ENCODE assay signal across 20 mouse cellular contexts in the genomic region with DNA sequence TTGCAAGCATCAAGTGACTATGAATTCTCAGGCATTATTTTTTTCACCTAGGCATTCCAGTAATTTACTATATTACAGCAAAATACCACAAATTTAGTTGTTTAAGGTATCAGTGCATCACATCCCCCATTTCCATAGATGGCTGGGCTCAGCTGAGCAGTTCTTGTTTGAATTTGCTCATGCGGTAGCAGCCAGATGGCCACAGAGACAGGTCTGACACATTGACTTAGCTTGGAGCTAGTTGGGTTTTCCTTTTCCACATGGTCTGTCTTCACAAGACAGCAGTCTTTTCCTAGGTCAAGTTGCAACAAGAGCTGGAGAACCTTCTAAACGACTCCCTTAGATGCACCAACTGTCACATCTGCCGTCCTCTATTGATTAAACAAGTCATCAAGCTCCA.
DNase-seq lines count a peak whose midpoint lies in the region; ATAC-seq and TF ChIP-seq lines count a peak whose summit lies in the region.
"Had no signal": no experiment of that assay in that cellular context is flagged by ENCODE, and none has a peak within 500 bp of the region (broad histone marks: within the 10 kb centered on the region; RNA-seq: fewer than 3 reads in every experiment).

No protein-coding gene starts in this region.

- no peaks in the 10 kb centered on the region for H3K4me1 ChIP-seq in forebrain, postnatal 0 days (ENCODE audit: insufficient read depth)
- no peaks in the 10 kb centered on the region for H3K4me1 ChIP-seq in forebrain, embryonic 15.5 days
- H3K4me1 ChIP-seq: embryonic facial prominence, embryonic 15.5 days; forebrain, embryonic 10.5 days; heart, embryonic 13.5 days had no signal

- peak; percentile 10 to 25 for DNase-seq in cerebellum, adult 18-20 months
- no peak for DNase-seq in cerebellum, adult 11 months
- peak; percentile 10 for DNase-seq in forebrain, postnatal 0 days
- DNase-seq in brain, adult 2 months (ENCODE audit: low read depth, low spot score) = peak; percentile 59
- DNase-seq in cerebellum, postnatal 14 days = peak; percentile 24 to 46
- no peak for DNase-seq in T-cell, adult 2 months (ENCODE audit: low spot score)
- no peak for DNase-seq in c-Kit-positive CD71-positive TER-119-positive erythroid progenitor cells, embryonic 14.5 days (ENCODE audit: low spot score)
- DNase-seq: adrenal gland, postnatal 14 days; embryo, embryonic 11 days; gastrocnemius, postnatal 36 days; heart, adult 11 months; heart, postnatal 36 days; kidney, adult 11 months had no signal

- no peaks in the 10 kb centered on the region for H3K36me3 ChIP-seq in forebrain, postnatal 0 days (ENCODE audit: insufficient read depth)
- no peaks in the 10 kb centered on the region for H3K36me3 ChIP-seq in forebrain, embryonic 15.5 days
- H3K36me3 ChIP-seq: embryonic facial prominence, embryonic 15.5 days; forebrain, embryonic 10.5 days; heart, embryonic 13.5 days had no signal

- no peak overlapping the region for H3K27ac ChIP-seq in forebrain, postnatal 0 days (ENCODE audit: low read depth, low read length)
- H3K27ac ChIP-seq in forebrain, embryonic 15.5 days (replicated peaks) = no peak overlapping the region
- H3K27ac ChIP-seq: embryonic facial prominence, embryonic 15.5 days; forebrain, embryonic 10.5 days; heart, embryonic 13.5 days had no signal

- no peak overlapping the region for H3K9ac ChIP-seq in forebrain, postnatal 0 days
- H3K9ac ChIP-seq in forebrain, embryonic 15.5 days (replicated peaks) = no peak overlapping the region
- H3K9ac ChIP-seq: embryonic facial prominence, embryonic 15.5 days; heart, embryonic 13.5 days had no signal

- 59% methylated on average over 3 of the region's 3 CpGs for WGBS in forebrain, postnatal 0 days
- 70% methylated on average over 3 of the region's 3 CpGs for WGBS in forebrain, embryonic 15.5 days

- H3K4me3 ChIP-seq in forebrain, postnatal 0 days (ENCODE audit: low read depth, low read length) = no peak overlapping the region
- no peak overlapping the region for H3K4me3 ChIP-seq in forebrain, embryonic 15.5 days
- H3K4me3 ChIP-seq: embryonic facial prominence, embryonic 15.5 days; erythroblast, embryonic 14.5 days; forebrain, embryonic 10.5 days; heart, embryonic 13.5 days had no signal

- ATAC-seq in forebrain, postnatal 0 days = peak; percentile 43
- no peak for ATAC-seq in forebrain, embryonic 15.5 days (replicated peaks)
- ATAC-seq: activated CD4-positive, CD25-positive, alpha-beta regulatory T cell, adult 4 months; hindbrain, embryonic 16.5 days had no signal

- H3K27me3 ChIP-seq in forebrain, postnatal 0 days (ENCODE audit: insufficient read depth, low read length) = no peaks in the 10 kb centered on the region
- H3K27me3 ChIP-seq in forebrain, embryonic 15.5 days = no peaks in the 10 kb centered on the region
- H3K27me3 ChIP-seq: embryonic facial prominence, embryonic 15.5 days; heart, embryonic 13.5 days had no signal

- no peak overlapping the region for H3K4me2 ChIP-seq in forebrain, postnatal 0 days (ENCODE audit: low read depth)
- no peak overlapping the region for H3K4me2 ChIP-seq in forebrain, embryonic 15.5 days (replicated peaks)
- H3K4me2 ChIP-seq: embryonic facial prominence, embryonic 15.5 days; heart, embryonic 13.5 days had no signal

- no peak for TF ChIP-seq CTCF in forebrain, postnatal 0 days (IDR thresholded peaks at IDR 0.05; ENCODE audit: low read depth)

- H3K9me3 ChIP-seq in forebrain, postnatal 0 days (ENCODE audit: low read length) = no peaks in the 10 kb centered on the region
- H3K9me3 ChIP-seq in forebrain, embryonic 15.5 days = no peaks in the 10 kb centered on the region
- H3K9me3 ChIP-seq: embryonic facial prominence, embryonic 15.5 days; forebrain, embryonic 10.5 days; heart, embryonic 13.5 days had no signal

Comparison
In these comparisons a context has a peak if more than half of its experiments do, and no peak if none do; other contexts are left out.
1. DNase-seq: peak in cerebellum, adult 18-20 months (2 of 2), forebrain, postnatal 0 days (single experiment), brain, adult 2 months (single experiment) and cerebellum, postnatal 14 days (2 of 2); none in cerebellum, adult 11 months (single experiment), T-cell, adult 2 months (single experiment) and c-Kit-positive CD71-positive TER-119-positive erythroid progenitor cells, embryonic 14.5 days (single experiment).